Mouse (Mus musculus): ENCODE measurements around the gene Efnb3. TPM values are rescaled to one million over a fixed set of nuclear protein-coding genes. Genes with fewer than 3 reads are reported as not detected.

Gene Efnb3
- total RNA-seq, 2 experiments from 2014 or later: 9.4 to 9.6 TPM

DNA sequence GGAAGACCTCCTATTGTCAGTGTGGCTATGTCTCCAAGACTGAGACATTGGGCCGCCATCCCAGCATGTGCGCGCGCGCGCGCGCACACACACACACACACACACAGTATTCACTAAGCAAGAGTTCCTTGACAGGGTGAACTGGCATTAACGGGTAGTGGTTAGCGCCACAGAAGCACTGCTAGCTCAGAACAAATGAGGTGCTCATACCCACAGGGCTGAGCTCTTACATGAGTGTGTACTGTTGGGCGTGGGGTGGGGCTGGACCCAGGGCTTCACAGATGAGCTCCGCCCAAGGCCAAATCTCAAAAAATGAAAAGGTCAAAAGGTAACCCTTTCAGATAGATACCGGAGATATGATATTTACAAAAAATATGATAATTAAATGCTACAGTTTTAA is 24.9 kb upstream of the Efnb3 start:
- DNase-seq (ENCODE audit: low spot score in 2 of 2): no peak

DNA sequence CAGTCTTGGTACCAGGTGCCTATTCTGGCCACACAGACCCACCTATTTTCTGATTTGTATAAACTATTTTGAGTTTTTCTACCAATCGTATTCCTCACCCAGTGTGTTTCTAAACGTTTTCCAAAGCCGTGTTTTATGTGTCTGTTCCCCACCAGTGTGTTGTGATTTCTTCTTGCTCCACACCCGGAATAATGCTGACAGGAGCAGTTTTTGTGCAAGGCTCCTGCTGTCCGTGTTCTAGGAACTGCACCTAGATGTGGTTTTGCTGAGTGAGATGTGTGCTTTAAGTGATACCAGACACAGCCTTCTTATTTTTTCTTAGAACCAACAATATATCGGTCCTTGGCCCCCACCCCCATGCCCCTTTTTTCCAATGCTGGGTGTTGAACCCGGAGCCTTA is 24.0 kb upstream of the Efnb3 start:
- DNase-seq (ENCODE audit: low spot score in 2 of 2): no peak

DNA sequence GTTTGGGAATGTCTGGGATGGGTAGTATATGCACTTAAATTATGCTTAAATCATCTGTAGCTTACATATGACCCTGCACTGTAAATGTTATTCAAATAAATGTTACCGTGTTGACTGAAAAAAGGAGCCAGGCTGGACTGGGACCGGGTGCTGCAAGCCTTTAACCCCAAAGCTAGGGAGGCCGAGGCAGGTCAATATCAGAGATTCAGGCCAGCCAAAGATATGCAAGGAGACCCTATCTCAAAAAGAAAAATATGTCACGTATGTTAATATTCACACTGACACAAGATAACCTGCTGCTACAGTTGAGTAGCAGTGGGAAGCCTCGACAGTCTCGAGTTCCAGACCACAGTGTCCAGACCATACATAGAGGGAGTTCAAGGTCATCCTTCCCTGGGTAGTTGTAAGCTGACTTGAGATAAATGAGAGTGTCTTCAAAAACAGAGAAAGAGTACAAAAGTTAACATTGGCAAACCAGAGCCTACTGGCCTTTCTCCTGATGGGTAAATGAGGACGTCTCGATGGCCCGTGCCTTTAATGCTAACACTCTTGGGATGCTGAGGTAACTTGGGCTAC is 22.3 kb upstream of the Efnb3 start:
- no peak for DNase-seq (ENCODE audit: low spot score in 2 of 2)

DNA sequence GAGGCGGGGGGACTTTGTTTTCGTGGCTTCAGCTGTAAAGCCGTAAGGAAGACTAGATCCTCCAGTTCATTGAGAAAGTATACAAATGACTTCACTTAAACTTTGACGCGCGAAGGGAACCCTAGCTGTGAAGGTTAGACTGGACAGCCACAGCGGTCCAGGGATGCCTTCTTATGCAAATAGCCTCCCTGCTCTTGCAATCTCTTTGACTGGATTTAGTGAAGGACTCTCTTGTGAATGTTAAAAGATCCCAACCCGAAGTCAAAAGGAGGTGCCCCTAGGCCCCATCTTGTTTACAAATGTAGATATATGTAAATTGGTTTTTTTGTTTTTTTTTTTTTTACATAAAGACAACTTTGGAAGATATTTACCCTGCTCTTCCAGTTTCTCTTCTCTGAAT is 21.8 kb upstream of the Efnb3 start:
- DNase-seq (ENCODE audit: low spot score in 2 of 2): no peak

DNA sequence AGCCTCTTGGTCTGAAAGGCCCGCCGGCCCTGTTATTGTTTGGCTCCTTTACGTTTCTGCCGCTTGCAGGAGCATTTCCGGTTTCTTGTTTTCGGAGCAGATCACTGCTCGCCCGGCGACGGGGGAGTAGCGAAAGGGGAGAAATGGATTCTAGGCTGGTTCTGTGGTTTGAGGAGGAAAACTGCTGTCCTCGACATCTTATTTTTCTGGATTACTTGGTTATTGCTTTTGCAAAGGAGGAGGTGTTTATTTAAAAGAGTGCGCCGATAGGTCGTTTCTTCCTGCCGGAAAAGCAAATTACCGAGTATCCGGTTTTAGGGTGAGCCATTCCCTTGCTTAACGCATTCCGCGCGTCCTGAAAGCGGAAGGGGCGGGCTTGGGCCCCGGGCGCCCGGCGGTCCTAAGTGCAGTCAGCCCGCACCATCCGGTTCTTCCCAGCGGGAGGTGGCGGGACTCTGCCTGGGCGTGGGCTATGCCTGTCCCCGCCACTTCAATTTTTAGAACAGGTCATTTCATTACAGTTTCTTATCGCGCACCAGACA is 21.2 kb upstream of the Efnb3 start:
- peak; percentile 69 to 80 for DNase-seq (ENCODE audit: low spot score in 2 of 2)

DNA sequence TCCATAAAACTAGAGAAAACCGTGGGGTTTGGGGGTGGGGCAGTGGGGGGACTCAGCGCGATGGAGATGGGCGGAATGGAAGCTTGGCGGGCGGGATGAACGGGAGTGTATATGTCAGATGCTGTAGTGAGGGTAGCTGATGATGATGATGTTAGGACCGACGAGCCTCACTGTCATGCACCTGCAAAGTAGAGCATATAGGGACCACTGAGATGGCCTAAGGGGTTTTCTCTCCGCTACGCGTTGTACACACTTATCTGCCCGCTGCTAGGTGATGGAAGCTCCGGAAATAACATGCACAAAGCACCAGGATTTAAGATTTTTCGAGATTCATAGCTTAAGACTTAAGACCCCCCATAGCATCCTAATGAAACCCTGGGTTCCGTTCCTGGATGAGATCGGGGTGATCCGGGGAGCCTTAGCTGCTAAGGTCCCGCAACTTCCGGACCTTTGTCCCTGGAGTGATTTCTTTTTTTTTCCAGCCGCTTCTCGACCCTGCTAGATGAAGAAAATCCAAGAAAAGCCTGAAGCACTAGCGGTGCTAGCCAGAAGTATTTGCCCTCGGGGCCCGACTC is 20.7 kb upstream of the Efnb3 start:
- no peak for DNase-seq (ENCODE audit: low spot score in 2 of 2)

DNA sequence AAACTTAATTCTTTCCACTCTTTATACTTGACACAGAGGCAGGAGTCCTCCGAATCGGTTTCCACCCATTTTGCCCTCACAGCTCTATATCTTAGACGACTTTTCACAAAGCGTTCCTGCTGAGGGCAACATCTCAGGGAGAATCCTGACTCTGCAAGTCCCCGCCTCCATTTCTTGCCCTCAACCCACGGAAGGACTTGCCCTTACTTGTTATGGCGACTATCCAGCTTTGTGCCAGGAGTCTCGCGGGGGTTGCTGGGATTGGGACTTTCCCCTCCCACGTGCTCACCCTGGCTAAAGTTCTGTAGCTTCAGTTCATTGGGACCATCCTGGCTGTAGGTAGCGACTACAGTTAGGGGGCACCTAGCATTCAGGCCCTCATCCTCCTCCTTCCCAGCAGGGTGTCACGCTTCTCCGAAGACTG is 20.1 kb upstream of the Efnb3 start, which contains the start of the genes Wrap53 and Trp53:
TSS of gene Wrap53 (minus strand) at position 165 of the 424 bp plus-strand sequence.
TSS of gene Trp53 (plus strand) at position 269 of the 424 bp plus-strand sequence.
- DNase-seq (ENCODE audit: low spot score in 2 of 2): peak; percentile 62 to 86

DNA sequence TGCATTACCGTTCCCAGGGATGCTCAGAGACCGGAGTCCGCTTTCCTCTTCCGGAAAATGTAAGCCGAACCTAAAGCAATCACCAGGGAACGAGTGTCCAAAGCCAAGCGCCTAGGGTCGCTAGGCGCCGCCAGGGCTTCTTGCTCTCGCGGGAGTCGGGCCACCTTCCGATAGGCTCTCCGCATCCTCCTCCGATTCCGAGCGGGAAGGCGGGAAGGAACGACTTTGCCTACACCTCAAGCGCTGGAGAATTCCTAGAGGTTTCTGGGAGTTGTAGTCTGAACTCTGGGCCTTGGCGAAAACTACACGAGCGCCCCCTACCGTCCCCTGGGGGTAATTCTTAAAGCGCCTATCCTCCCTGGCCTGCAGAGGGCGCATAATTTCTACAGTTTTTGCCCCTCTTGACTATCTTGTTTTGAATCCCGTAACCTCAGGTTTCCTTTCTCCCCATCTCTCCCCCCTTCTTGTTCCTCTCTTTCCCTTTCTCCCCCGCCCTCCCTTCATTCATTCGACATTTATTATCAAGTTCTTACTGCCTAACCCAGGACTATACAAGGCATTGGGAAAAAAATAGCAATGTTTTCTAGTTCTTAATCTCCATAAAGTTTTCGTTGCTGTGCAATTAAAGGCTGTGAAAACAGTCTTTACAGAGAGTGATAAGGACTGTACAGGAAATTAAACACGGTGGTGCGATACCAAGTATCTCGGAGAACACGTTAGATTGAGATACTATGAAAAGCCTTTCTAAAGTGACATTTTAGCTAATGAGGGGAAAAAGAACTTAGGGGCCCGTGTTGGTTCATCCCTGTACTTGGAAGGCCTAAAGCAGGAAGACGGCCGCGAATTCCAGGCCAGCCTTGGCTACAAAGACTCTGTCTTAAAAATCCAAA is 19.4 kb upstream of the Efnb3 start:
- DNase-seq (ENCODE audit: low spot score in 2 of 2): peak; percentile 96 to 97

DNA sequence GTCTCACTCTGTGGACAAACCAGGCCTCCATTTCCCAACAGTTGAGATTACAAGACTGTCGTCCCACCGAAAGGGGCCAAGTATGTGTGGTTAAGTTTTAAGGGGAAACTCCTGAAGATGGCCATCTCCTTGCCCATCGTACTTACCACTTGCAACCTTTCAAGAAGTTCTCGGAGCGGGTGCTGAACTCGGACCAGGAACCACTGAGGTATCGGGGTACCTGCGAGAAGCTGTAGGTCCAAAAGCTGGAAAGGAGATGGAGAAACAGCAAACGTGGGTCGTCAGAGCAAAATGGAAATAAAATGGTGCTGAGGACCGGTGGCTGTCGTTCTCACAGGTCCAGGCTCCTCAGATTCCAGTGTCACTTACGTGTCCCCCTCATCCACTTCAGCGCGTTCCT is 18.3 kb upstream of the Efnb3 start:
- no peak for DNase-seq (ENCODE audit: low spot score in 2 of 2)

DNA sequence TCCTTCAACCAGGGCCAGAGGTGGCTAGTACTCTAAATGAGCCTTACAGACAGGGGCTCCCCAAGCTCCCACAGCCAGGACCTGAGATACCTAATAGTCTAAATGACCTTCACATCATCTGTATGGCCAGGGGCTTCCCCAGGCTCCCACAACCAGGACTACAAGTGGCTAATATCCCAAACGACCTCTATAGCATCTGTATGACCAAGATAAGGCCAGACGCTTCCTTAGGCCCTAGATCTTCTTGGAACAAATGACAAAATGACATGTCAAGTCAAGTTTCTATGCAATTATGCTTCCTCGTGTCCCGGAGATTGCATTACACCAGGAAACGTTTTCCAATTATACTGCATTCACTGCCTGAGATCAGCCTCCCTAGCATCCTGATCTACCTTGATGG is 16.3 kb upstream of the Efnb3 start:
- no peak for DNase-seq (ENCODE audit: low spot score in 2 of 2)

DNA sequence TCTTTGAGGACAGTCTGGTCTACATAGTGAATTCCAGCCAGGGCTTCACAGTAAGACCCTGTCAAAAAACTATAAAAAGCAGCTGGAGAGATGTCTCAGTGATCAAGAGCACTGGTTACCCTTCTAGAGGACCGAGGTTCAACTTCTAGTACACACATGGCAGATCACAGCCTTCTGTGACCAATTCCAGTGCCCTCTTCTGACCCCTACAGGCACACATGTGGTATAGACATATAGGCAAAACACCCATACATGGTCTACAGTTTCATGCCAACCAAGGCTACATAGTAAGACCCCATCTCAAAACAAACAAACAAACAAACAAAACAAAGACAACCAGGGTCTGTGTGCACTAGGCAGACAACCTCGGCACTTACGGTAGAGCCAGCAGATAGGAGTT is 15.2 kb upstream of the Efnb3 start:
- DNase-seq (ENCODE audit: low spot score in 2 of 2): no peak

DNA sequence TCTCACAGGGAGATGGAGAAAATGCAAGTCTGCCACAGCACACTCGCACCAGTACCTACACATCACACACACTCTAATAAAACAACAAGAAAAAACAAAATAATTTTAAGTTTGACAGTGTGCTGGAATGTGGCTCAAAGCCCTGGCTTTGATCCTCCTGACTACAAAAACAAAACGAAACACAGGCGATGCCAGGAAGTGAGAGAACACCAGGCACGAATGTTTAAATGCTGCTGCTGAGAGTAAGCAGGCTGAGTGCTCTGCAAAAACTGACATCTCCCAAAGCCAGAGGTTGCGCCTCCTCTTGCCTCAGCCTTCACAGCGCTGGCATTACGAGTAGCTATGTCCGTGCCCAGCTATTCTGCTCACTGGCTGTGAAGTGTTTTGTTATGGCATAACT is 5.1 kb upstream of the Efnb3 start:
- no peak for DNase-seq (ENCODE audit: low spot score in 2 of 2)

DNA sequence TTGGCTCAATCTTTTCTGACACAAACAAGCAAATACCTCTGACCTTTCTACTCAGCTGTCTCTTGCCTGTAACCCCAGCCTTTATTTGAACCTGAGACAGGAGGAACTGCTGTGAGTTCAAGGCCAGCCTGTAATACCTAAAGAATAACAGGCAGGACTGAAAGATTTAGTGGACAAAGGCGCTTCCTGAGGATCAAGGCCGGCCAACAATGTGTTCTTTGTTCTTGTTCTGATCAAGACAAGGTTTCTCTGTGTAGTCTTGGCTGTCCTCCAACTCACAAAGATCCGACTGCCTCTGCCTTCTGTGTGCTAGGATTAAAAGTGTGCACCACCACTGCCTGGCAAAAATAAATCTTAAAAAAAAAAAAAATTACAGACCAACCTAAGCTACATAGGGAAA is 4.4 kb upstream of the Efnb3 start:
- DNase-seq (ENCODE audit: low spot score in 2 of 2): no peak

DNA sequence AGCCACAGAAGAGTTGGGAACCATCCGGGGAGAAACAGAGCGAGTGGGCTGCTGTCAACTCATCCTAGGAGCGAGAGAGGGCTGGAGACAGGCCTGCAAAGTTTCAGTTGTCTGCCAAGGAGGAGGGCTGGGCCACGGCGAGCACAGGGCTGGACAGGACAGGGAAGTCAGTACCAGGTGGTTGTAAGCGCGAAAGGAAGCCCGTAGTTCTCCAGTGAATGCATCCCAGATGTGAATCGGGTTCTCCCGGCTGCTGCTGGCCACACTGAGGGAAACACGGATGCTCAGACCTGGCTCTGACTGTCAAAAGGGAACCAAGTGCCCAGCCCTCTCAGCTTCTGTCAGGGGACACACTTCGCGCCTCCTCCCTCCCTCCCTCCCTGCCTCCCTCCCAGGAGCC is 3.4 kb upstream of the Efnb3 start:
- no peak for DNase-seq (ENCODE audit: low spot score in 2 of 2)

DNA sequence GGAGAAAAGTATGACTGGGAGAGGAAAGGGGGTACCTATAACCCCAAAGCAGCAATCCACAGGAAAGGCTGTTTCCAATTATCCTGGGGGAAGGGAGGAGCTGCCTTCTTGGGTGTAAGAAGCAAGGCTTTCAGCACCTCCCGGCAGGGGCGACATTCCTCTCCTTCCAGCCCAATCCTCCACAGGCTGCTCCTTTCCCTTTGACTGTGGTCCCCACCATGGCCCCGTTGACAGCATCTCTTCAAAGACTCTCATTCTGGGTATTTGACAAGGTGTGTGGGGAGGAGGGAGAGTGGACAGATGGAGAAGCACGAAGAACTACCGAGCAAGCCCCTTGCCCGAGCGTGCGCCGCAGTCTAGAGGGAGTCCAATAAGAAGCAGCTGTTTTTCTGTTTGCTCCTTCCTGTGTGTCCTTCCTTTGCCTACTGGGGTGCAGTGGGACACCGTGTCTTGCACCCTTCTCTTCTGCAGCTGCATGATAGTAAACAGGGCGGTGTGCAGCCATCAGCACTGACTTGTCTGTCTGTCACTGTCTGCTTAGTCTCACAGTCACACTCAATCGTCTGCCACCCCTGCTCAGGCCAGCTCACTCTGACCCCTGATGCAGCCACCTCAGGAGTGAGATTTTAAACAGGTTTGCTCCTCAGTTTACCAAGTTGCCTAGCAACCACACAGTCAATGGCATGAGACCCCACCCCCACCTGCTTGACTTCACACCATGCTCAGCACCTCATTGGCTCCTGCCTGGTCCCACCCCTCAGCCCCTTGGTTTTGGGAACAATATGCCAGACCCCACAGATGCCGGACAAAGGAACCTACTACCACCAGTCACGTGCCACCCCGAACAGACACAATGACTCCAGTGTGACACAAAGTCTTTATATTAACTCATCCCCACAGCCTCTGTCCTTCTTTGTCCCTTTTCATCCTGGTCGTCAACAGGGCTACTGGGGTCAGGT is 1.2 kb upstream of the Efnb3 start:
- DNase-seq (ENCODE audit: low spot score in 2 of 2): no peak

DNA sequence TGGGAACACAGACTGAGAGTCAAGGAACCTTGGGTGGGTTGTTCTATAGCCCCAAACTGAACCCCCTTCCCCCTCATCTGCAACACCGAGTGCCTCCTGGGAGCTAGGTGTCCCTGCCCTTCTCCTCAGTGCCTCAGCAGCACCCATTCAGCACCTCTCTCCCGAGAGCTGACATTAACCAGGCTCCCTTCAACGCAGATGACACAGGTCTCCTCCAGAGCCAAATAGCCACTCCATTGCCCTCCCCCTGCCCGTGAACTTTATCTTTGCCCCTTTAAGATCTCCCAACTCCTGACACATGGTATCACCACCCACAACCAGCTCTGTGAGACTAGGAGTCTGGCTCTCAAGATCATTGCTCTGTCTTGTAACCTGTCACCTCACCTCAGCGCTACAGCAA is 822 bp downstream of the Efnb3 start:
- DNase-seq (ENCODE audit: low spot score in 2 of 2): no peak

DNA sequence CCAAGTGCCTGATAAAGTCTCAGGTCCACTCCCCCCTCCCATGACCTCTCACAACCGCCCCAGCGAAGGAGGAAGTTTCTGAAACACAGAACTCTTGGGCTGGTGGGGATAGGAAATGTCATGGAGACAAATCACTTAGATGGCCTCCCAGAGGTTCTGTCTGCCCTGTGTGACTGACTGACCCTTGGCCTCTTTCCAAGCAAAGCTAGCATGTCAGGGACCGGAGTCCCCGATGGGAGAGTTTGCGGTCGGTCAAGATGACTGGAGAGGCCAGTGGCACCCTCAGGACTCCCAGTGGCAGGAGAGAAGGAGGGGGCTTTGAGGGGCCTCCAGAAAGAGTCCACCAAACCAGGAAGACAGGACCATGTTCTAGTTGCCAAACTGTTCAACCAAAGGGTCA is 1.2 kb downstream of the Efnb3 start:
- no peak for DNase-seq (ENCODE audit: low spot score in 2 of 2)

DNA sequence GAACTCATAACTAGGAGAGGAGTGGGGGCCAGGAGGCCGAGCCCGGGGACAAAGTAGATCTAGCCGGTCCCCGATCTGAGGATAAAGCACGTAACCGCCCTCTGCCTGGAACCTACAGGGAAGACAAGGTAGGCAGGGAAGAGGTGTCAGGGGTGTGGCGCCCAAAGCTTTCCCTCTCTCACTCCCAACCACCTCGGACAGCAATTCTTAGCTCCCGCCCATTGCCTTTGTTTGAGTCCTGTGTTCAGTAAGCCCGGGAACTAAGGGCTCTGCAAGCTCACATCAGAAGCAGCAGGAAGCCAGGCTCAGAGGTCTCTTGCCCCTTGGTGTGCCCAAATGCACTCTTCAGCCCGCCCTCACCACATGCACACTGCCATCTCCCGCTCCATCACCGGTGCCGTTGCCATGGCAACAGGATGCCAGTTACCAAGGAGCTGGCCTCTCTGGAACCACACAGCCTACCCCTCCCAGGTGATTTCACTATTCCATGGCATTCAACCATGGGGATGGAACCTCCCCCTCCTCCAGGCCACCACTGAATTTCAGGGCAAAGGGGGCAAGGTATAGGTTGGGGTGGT is 2.5 kb downstream of the Efnb3 start:
- no peak for DNase-seq (ENCODE audit: low spot score in 2 of 2)

DNA sequence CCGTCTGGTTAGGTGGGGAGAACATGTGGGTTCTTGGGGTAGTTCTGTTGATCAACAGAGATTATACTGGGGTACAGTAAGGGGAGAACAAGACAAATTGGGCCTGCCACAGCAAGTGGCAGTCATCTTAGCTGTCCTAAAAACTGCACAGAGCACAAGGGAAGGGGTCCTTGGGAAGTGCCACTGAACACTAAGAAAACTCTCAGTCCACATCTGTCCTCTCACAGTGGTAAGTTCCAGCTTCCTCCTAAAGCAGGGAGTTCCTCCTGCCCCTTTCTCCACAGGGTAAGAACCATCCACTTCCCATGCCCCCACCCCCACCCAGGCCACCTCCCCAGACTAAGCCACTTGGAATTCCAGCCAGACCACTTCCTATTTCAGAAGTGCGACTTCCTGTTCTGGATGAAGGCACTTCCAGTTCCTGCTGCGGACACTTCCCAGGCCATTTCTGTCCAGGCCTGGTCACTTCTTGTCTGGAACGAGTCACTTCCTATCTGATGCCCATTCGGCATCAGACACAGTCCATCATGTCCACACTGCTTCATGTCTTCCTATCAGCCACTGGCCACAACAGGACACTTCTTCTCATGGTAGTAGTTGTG is 5.4 kb downstream of the Efnb3 start:
- DNase-seq (ENCODE audit: low spot score in 2 of 2): no peak

DNA sequence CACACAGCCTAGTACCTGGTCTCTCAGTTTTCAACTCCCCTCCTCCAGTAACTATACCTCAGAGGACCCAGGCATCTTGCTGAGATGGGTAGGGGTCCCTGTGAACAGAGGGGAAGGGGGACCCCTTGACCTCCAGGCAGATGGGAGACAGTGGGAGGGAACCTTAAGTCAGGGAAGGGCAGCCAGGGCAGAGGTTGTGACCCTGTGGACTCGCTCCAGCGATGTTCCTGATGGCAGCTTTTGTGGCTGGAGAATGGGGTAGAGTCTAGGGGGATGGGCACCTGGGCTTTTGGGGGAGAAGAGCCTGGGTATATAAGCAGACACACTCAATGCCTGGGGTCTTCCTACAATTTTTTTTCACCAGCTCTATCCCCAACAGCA is 6.7 kb downstream of the Efnb3 start:
- DNase-seq (ENCODE audit: low spot score in 2 of 2): no peak

Measured in adrenal gland, postnatal 4 days (tissue).